Mouse (Mus musculus): Measurements from ENCODE around the gene Nap1l4. TPM values are rescaled to one million over a fixed set of nuclear protein-coding genes. Genes with fewer than 3 reads are reported as not detected.

The Nap1l4 gene
- 375 and 396 TPM in 2 replicates for polyA plus RNA-seq (2016; fragmentation: Nextera tagmentation; extraction: Ambion mirVana)

DNA sequence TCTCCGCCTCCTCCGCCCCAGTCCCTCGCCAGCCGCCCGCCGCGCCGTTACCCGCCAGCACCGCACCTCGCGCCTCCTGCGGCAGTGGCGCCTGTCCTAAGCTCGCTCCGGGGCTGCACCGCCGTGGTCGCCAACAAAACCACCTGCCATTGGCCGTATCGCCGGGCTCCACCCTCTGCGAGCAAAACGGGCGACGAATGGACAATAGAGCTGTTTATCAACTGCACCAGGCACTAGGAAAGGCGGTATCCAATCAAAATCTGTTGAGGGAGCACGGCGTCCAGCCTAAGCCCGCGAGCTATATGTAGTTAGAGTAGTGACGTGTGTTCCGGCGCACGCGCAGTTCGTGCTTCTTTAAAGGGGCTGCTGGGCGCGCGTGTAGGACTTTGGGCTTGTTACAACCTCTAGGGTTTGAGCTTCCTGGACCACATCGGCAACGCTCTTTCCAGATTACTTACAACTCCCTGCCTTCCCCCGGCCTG is at the start of gene Nap1l4:
Nap1l4 (minus strand) TSS at position 131 of the 482 bp plus-strand sequence.
- DNase-seq (ENCODE audit: extremely low spot score, low spot score) = peak; percentile 99
- Histone ChIP-seq H3K27me3 (ENCODE audit: poor library complexity, severe bottlenecking) (no peaks in the 10 kb centered on the region), H3K4me3 (peak within 1 kb of the TSS; percentile 87), H3K27ac (peak within 1 kb of the TSS; percentile 96), H3K9me3 (no peaks in the 10 kb centered on the region), H3K36me3 (replicated peaks) (peaks cover 32% of the 10 kb centered on the region), H3K4me1 (peaks cover 23% of the 10 kb centered on the region)
- under 1% methylated on average over 43 of the region's 43 CpGs for WGBS

GRCm38 (mm10) chr7:143594865-143595264 is 46.0 kb upstream of the Nap1l4 start:
- Histone ChIP-seq H3K9me3 (no peaks in the 10 kb centered on the region), H3K36me3 (replicated peaks) (peaks cover 76% of the 10 kb centered on the region), H3K27me3 (ENCODE audit: poor library complexity, severe bottlenecking) (no peaks in the 10 kb centered on the region), H3K4me3 (no peak overlapping the region), H3K27ac (no peak overlapping the region), H3K4me1 (peaks cover 14% of the 10 kb centered on the region)
- DNase-seq (ENCODE audit: extremely low spot score, low spot score) = no peak
- 94% methylated on average over 5 of the region's 5 CpGs for WGBS

DNA sequence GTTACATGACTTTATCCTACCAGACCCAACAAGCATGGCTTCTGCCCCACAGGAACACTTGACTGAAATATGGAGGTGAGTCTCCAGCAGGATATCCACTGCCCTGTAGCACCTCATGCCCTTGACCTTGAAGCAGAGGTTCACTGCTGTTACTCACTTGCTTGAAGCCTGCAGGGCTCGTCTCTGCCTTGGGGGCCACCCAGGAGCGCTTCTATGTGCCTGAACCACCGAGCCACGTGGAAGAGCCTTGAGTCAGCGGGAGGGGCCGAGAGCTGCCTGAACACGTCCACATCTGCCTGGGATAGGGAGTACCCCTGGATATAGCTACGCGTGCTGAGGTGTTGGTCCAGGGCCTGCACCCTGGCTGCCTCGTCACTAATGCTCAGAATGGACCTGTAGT is 43.3 kb upstream of the Nap1l4 start:
- 92% methylated on average over 10 of the region's 10 CpGs for WGBS
- Histone ChIP-seq H3K4me1 (no peaks in the 10 kb centered on the region), H3K36me3 (replicated peaks) (peaks cover 93% of the 10 kb centered on the region), H3K9me3 (no peaks in the 10 kb centered on the region), H3K27ac (no peak overlapping the region), H3K4me3 (no peak overlapping the region), H3K27me3 (ENCODE audit: poor library complexity, severe bottlenecking) (no peaks in the 10 kb centered on the region)
- no peak for DNase-seq (ENCODE audit: extremely low spot score, low spot score)

DNA sequence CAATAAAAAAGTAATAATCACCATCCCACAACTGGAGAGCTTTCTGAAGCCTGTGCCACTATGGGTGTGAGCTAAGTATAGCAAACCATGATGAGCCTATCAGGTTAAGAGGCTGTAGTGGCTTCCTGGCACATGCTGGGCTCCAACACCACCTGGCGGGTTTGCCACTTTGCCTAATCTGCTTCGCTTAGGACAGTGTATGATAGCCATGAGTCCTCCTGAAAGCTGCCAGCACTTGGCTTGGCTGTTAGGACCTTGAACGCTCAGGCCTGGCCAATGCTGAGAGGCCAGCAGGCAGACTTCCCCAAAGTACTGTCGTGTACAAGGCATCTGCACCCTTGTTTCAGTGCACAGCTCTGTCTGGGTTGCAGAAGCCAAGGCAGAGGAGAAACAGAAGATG is 39.1 kb upstream of the Nap1l4 start:
- H3K4me1 ChIP-seq = no peaks in the 10 kb centered on the region
- DNase-seq (ENCODE audit: extremely low spot score, low spot score) = no peak
- H3K9me3 ChIP-seq = no peaks in the 10 kb centered on the region
- H3K27me3 ChIP-seq (ENCODE audit: poor library complexity, severe bottlenecking) = no peaks in the 10 kb centered on the region
- 91% methylated on average over 4 of the region's 4 CpGs for WGBS
- H3K27ac ChIP-seq = no peak overlapping the region
- H3K4me3 ChIP-seq = no peak overlapping the region
- peaks cover 99% of the 10 kb centered on the region for H3K36me3 ChIP-seq (replicated peaks)

DNA sequence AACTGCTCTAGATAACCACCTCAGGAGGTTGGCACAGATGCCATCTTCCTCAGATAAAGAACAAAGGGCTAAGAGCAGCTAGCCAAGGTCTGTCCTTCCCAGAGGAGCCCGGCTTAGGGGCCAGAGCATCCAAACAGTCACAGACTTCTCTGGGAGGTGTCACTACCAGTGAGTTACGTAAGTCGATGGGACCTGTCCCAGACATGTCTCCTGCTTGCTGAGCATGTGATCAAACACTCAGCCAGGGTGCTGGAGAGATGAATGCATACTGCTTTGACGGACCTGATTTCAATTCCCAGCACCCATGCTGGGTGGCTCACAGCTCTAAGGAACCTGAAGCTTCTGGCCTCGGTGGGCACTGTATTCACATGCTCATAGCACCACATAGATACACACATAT is 38.7 kb upstream of the Nap1l4 start:
- Histone ChIP-seq H3K4me3 (no peak overlapping the region), H3K27me3 (ENCODE audit: poor library complexity, severe bottlenecking) (no peaks in the 10 kb centered on the region), H3K36me3 (replicated peaks) (peaks cover 99% of the 10 kb centered on the region), H3K9me3 (no peaks in the 10 kb centered on the region), H3K27ac (no peak overlapping the region), H3K4me1 (no peaks in the 10 kb centered on the region)
- no peak for DNase-seq (ENCODE audit: extremely low spot score, low spot score)
- WGBS = 91% methylated on average over 5 of the region's 5 CpGs

- Histone ChIP-seq H3K4me3 (no peak overlapping the region), H3K27me3 (ENCODE audit: poor library complexity, severe bottlenecking) (no peaks in the 10 kb centered on the region), H3K36me3 (replicated peaks) (peaks cover 98% of the 10 kb centered on the region), H3K27ac (no peak overlapping the region), H3K4me1 (no peaks in the 10 kb centered on the region), H3K9me3 (no peaks in the 10 kb centered on the region)
- WGBS = 46% methylated on average over 3 of the region's 3 CpGs
- peak; percentile 57 for DNase-seq (ENCODE audit: extremely low spot score, low spot score)
Measured at GRCm38 (mm10) chr7:143583956-143584355, 35.0 kb upstream of the Nap1l4 start.

- Histone ChIP-seq H3K9me3 (no peaks in the 10 kb centered on the region), H3K4me1 (no peaks in the 10 kb centered on the region), H3K27ac (no peak overlapping the region), H3K36me3 (replicated peaks) (peaks cover 98% of the 10 kb centered on the region), H3K4me3 (no peak overlapping the region), H3K27me3 (ENCODE audit: poor library complexity, severe bottlenecking) (no peaks in the 10 kb centered on the region)
- 91% methylated on average over 5 of the region's 5 CpGs for WGBS
- DNase-seq (ENCODE audit: extremely low spot score, low spot score) = no peak
Measured at GRCm38 (mm10) chr7:143583025-143583424, 34.1 kb upstream of the Nap1l4 start.

DNA sequence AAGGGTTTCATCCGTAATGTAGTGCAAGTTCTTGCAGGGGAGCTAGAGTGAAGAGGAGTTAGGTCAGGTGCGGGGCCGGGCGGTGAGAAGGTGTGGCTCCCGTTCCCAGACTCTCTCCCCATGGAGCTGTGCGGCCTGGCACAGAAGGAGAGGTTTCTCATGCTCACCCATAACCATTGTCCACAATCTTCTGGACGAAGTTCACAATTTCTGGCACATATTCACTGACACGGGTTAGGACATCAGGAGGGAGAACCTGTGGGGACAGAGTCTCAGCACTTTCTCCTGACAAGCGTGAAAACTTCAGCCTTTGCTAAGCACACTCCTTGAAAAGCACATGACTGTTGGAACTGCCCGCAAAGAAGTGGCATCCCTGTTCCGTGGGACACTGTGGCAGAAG is 26.8 kb upstream of the Nap1l4 start:
- WGBS = 94% methylated on average over 11 of the region's 11 CpGs
- no peak overlapping the region for H3K4me3 ChIP-seq

GRCm38 (mm10) chr7:143565648-143566039 is 16.7 kb upstream of the Nap1l4 start:
- peaks cover 100% of the 10 kb centered on the region for H3K36me3 ChIP-seq (replicated peaks)
- H3K27ac ChIP-seq = no peak overlapping the region
- no peaks in the 10 kb centered on the region for H3K4me1 ChIP-seq
- WGBS = 91% methylated on average over 3 of the region's 3 CpGs
- no peaks in the 10 kb centered on the region for H3K9me3 ChIP-seq
- H3K4me3 ChIP-seq = no peak overlapping the region
- DNase-seq (ENCODE audit: extremely low spot score, low spot score) = no peak
- no peaks in the 10 kb centered on the region for H3K27me3 ChIP-seq (ENCODE audit: poor library complexity, severe bottlenecking)

More for the DNA sequence above, 26.8 kb upstream of the Nap1l4 start:
- Histone ChIP-seq H3K36me3 (replicated peaks) (peaks cover 100% of the 10 kb centered on the region), H3K27ac (no peak overlapping the region), H3K27me3 (ENCODE audit: poor library complexity, severe bottlenecking) (no peaks in the 10 kb centered on the region), H3K9me3 (no peaks in the 10 kb centered on the region), H3K4me1 (no peaks in the 10 kb centered on the region)
- no peak for DNase-seq (ENCODE audit: extremely low spot score, low spot score)

DNA sequence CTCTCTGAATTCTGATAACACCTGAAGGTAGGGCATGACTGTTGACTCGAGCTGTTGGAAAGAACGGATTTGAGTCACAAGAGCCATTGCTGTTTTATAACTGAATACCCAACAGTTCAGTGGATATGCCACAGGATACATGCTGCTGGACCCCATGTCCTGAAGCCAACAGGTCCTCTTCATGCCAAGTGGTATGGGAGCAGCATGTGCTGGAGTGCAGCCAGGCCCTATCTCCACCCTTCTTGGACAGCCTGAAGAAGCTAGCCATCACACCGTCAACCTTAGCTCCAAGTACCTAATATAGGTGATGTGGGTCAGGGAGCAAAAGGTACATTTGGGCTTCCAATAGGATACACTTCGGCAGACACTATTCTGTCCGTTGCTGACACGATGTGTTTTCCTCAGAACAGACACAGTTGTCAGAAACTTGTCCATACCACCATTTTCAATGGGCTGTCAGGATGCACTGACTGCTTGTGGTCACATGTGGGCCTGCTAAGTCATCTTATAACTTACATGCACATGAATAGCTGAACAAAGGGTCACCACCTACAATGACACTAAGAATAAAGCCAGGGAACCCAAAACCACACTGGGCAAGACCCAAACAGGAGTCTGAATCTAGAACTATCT is 16.2 kb upstream of the Nap1l4 start:
- no peak for DNase-seq (ENCODE audit: extremely low spot score, low spot score)
- Histone ChIP-seq H3K27ac (no peak overlapping the region), H3K4me1 (no peaks in the 10 kb centered on the region), H3K36me3 (replicated peaks) (peaks cover 100% of the 10 kb centered on the region), H3K9me3 (no peaks in the 10 kb centered on the region), H3K27me3 (ENCODE audit: poor library complexity, severe bottlenecking) (no peaks in the 10 kb centered on the region), H3K4me3 (no peak overlapping the region)
- WGBS = 93% methylated on average over 6 of the region's 6 CpGs

- WGBS = 95% methylated on average over 5 of the region's 5 CpGs
- H3K36me3 ChIP-seq (replicated peaks) = peaks cover 100% of the 10 kb centered on the region
- H3K9me3 ChIP-seq = no peaks in the 10 kb centered on the region
- no peak for DNase-seq (ENCODE audit: extremely low spot score, low spot score)
- no peaks in the 10 kb centered on the region for H3K27me3 ChIP-seq (ENCODE audit: poor library complexity, severe bottlenecking)
- H3K4me3 ChIP-seq = no peak overlapping the region
- H3K4me1 ChIP-seq = no peaks in the 10 kb centered on the region
- no peak overlapping the region for H3K27ac ChIP-seq
Measured at GRCm38 (mm10) chr7:143563787-143564186, 14.9 kb upstream of the Nap1l4 start.

DNA sequence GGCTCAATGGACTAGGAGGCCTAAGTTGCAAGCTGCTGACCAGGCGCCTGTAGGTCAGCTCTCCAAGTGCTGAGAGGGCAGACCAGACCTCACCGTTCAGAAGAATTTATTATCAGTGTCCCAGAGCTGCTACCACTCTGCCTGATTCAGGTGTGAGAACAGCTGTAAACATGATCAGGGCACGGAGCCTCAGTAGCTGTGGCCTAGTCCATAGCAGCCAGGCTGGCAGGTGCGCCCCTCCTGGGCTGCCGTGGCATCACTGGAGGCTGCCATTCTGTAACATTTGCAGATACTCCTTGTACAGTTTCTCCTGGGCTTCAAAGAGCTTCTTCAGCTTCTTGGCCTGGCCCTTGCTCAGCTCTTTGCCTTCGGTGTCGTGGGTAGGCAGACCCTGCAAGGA is 8.7 kb upstream of the Nap1l4 start:
- no peaks in the 10 kb centered on the region for H3K27me3 ChIP-seq (ENCODE audit: poor library complexity, severe bottlenecking)
- no peak overlapping the region for H3K27ac ChIP-seq
- 96% methylated on average over 7 of the region's 7 CpGs for WGBS
- peaks cover 93% of the 10 kb centered on the region for H3K36me3 ChIP-seq (replicated peaks)
- DNase-seq (ENCODE audit: extremely low spot score, low spot score) = no peak
- no peak overlapping the region for H3K4me3 ChIP-seq
- no peaks in the 10 kb centered on the region for H3K4me1 ChIP-seq
- no peaks in the 10 kb centered on the region for H3K9me3 ChIP-seq

- no peak for DNase-seq (ENCODE audit: extremely low spot score, low spot score)
- WGBS = 88% methylated on average over 8 of the region's 8 CpGs
- peaks cover 87% of the 10 kb centered on the region for H3K36me3 ChIP-seq (replicated peaks)
Measured at GRCm38 (mm10) chr7:143556964-143557610, 8.2 kb upstream of the Nap1l4 start.

More at GRCm38 (mm10) chr7:143556964-143557610, 8.2 kb upstream of the Nap1l4 start:
- H3K27ac ChIP-seq = no peak overlapping the region
- no peak overlapping the region for H3K4me3 ChIP-seq
- H3K9me3 ChIP-seq = no peaks in the 10 kb centered on the region
- H3K4me1 ChIP-seq = no peaks in the 10 kb centered on the region
- no peaks in the 10 kb centered on the region for H3K27me3 ChIP-seq (ENCODE audit: poor library complexity, severe bottlenecking)

Measured in forebrain, embryonic 10.5 days (tissue).